Mouse (Mus musculus) retina, postnatal 7 days (tissue): ENCODE measurements at regions not wholly inside any gene's neighbourhood (a gene's known extent, or its start where the extent isn't known, plus 50 kb on each side); places are given as distances from the start of the nearest gene placed in this dataset.
A peak's percentile ranks its signal among the peaks of the same experiment; 100 is the strongest.

Experiments
- DNase-seq: peaks from one replicate; pipeline ENCODE4 v3.0.0-alpha.2; 2012; ENCODE audit warnings: low read depth, low spot score

DNA sequence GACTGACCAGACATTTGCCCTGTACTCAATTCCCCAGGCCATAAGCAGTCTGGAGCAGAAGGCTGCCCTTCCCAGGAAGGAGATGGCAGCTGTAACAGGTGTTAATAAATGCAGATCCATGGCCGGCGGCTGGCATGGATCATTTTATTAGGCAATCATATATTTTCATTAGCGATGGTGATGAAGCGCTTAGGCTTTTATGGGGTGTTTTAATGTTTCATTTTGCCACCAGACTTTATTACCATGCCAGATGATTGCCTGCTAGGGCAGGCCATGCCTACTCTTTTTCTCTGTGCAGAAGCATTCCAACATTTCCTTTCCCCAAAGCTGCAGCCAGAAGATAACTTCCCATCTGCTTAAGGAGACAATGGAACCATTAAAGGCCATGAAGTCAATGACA, 596.2 kb downstream of the Gm9195 start:
- no peak for DNase-seq

- DNase-seq, result no peak
Observed at GRCm38 (mm10) chr14:71894811-71895210, 596.8 kb downstream of the Gm9195 start.

DNA sequence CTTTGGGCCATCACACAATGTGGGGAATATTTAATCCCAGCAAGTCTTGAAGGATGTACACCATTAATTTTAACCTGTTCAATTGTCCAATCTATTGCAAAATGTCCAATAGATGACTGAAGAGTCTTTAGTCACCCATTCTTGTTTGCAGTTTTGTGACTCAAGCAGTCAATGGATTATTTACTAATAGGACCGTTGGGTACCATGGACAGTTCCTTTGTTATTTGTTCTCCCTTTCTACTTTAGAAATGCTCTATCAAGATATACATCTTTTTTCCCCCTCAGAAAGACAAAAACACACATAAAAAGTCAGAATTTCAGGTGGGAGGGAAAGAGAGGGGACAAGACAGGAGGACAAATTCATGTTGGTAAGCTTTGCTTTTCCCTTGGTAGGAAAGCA, 598.3 kb downstream of the Gm9195 start:
- DNase-seq, result no peak

- no peak for DNase-seq
Observed at GRCm38 (mm10) chr14:71891667-71892066, 600.0 kb downstream of the Gm9195 start.

- no peak for DNase-seq
Observed at GRCm38 (mm10) chr14:71882871-71883270, 608.8 kb downstream of the Gm9195 start.

DNA sequence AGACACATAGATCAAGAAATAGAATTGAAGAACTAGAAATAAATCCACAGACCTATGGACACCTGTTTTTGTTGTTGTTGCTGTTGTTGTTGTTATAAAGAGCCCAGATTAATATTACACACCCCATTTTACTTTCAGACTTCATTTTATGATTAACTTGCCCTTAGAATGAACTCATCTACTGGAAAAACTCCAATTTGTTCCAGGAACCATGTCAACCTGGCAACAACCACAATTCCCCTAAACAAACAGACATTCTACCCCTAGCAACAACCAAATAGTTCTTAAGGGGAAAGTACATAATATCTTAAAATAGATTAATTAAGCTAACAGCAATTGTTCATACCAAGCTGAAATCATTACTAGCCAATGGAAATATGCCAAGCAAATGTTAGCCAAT, 646.1 kb downstream of the Gm9195 start:
- DNase-seq, result no peak

DNA sequence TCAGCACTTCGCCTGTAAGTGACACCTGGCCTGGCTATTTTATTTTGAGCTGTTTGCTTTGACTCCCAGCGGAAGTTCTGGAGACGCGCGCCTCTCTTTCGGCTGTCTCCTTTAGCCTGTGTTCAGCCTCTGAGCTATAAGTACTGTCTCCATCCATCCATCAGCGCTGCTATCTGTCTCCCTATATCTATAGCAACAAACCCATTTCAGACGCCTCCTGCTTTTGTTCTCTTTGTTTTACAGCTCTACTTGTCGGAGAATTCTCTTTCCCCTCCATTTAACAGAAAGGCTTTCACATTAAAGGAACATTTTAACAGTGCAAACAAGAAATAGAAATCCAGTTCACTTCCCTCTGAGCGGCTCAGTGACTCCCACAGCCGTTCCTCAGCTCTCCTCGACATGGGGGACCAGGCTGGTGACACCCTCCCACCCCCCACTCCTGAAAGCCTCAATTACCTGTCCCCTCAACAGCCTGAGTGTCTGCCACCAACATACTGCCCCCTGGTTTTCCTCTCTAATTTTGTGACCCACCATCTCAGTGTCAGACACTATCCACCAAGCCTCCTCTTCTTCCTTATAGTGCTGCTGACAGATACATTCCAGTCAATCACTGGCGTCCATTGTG, 682.7 kb downstream of the Gm9195 start:
- no peak for DNase-seq

DNA sequence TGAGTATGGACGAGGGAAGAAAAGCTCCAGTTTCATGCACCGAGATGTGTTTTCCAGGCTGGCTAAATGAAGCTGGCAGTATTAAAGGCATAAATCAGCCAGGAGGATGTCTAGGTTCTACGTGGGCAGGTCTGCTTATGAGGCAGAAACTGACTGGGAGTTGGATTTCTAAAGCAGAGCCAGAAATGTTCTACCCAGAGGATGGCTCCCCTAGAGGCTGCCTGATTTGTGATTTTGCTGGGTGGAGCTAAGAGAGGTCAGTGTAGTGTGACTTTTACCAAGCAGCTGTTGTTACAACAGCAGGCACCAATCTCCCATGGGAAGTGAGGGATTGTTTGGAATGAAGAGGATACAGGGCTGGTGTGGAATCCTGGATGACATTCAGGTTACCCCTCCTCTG, 686.0 kb downstream of the Gm9195 start:
- DNase-seq, result no peak

DNA sequence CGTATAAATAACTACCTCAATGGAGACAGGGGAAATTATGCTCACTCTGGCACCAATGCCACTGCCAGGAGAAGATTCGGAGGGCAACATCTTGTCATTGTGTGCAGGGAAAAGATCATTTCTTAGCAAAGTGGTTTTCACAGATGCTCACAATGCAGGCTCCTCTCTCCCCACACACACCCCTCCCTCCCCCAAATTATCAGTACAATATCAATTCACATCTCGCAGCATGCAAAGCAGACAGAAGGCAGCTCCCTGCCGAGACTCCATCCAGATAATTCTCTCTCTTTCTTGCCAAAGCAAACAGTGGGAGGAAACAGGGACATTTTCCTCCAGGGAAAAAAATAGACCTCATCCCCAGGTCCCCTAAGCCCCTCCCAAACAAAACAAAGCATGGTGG, 691.8 kb downstream of the Gm9195 start:
- DNase-seq, result no peak

DNA sequence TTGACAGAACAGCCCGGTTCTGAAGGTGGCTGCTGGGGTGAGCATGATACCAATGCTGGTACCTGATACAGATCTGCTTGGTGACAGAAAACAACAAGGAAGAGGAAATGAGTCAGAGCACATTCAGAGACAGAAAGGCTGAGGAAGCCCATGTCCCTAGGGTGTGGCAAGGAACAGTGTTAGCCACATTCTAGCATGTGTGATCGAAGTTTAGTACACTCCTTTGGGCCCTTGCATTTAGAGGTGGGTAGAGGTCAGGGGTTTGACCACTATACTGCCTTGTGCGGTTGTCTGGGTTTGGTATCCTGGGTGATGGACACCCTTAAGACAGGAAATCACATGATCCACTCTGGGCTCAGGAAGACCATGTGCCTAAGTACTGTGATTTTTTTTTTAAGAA, 695.9 kb downstream of the Gm9195 start:
- DNase-seq, result no peak

DNA sequence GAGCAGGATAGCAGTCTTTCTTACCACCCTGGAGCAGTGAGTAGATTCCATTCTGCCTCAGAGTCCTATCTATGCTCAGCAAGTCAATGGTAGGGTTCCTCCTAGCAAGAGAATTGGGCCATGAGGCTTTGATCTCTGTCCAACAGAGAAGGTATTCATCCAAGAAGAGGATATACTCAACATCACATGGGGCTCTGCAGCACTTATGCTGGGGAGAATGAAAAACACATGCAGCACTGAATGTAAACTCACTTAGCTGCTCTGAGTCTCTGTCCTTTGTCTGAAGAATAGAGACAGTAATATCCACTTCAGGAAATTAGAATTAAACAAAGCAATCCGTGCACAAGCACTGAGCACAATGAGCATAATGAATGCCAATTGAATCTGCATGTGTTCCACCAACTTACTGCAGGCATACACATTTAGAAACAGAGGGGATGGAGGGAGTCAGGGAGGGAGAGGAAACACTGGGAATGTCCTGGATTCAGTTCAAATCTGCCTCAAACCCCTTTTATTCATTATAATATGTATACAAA, 714.6 kb downstream of the Gm9195 start:
- DNase-seq, result no peak

- no peak for DNase-seq
Observed at GRCm38 (mm10) chr14:71766856-71767255, 724.8 kb downstream of the Gm9195 start.

GRCm38 (mm10) chr14:71728542-71728941, 763.1 kb downstream of the Gm9195 start:
- DNase-seq, result no peak

GRCm38 (mm10) chr14:71723526-71723925, 768.1 kb downstream of the Gm9195 start:
- DNase-seq, result no peak

- no peak for DNase-seq
Observed at GRCm38 (mm10) chr14:71709528-71710289, 781.9 kb downstream of the Gm9195 start.

DNA sequence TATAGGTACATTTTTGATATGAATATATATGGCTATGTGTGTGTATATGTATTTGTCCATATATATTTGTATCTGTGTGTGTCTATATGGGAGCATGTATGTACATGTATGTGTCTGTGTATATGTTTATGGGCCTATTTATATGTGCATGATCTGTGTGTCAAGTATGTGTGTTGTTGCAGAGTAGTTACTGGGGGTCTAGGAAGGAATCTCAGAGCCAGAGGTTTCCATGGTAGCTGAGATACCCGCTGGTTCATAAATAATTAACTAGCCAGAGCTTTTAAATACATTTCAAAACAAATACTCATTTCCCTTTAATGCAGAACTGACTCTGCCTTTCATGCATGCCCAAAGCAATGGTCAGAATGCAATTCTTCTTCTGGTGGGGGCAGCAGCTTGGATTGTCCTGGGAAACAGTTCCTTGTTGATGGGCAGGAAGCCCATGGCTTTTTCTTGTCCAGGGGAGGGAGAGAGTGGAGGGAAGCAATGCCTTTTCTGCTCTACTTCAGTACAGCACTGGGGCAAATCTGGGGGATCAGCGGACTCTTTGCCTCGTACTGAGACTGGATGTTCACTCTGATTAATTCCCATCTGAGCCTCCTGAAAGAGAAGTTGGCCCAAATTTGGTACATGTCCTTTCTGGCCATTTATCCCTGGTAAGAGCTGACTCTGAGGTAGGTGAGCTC, 798.7 kb downstream of the Gm9195 start:
- no peak for DNase-seq

GRCm38 (mm10) chr14:71674564-71674963, 817.1 kb downstream of the Gm9195 start:
- no peak for DNase-seq

DNA sequence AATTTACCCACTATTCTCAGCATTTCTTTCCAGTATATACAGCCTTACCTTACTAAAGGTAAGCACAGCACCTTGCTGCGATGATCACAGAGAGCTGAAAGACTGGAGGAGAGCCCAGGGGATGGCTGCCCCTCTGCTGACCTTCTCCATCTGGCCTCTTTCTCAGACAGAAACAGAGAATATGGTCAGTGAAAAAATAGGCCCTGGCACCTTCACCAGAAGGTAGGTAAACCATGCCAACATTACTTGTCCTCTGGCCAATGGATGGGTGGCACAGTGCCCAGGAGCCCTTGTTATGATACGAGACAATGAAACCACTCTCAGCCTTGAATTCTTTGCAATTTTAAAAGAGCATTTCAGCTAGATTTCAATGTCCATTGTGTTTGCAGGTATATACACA, 817.8 kb downstream of the Gm9195 start:
- no peak for DNase-seq

- no peak for DNase-seq
Observed at GRCm38 (mm10) chr14:71672481-71672880, 819.2 kb downstream of the Gm9195 start.

- DNase-seq, result no peak
Observed at GRCm38 (mm10) chr14:71671994-71672393, 819.6 kb downstream of the Gm9195 start.

- peak; percentile 30 for DNase-seq
Observed at GRCm38 (mm10) chr14:71670435-71670834, 821.2 kb downstream of the Gm9195 start.

DNA sequence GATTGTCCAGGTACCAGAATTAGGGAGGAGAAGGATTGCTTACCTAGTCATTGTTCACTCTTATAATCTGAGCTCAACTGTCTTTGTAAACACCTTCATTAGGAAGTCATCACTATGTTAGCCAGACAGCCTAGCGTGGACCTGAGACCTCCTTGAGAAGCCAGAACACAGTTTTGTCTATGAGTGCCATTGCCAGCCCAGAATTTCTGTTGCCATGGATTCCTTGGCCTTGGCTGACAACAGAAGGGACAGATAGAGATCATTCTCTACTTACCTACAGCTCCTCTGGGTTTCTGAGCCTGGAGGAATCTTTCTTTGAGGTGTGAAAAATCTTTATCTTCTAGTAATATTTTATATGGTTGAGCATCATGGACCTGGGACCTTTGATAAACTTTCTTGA, 825.0 kb downstream of the Gm9195 start:
- no peak for DNase-seq

GRCm38 (mm10) chr14:71660166-71660565, 831.5 kb downstream of the Gm9195 start:
- DNase-seq, result no peak
